9 mouse cellular contexts compared by ENCODE assay signal in the genomic region with DNA sequence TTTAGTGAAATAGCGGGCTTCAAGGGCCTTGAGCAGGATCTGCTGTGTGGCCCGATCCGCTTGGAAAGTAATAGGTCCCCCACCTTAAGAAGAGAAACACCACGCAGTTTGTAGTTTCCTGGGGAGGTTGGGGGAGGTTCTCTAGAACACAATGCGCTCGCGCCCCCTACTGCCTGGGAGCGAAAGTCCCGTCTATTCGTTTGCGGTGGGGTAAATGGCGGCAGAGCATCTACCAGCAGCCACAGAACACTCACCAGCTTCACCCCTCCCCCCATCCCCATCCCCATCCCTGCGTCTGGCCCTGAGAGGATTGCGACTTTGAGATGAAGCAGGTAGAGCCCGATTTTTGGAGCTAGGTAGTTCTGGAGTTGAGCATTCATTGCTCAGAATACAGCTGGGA. TPM values are rescaled to one million over a fixed set of nuclear protein-coding genes. Genes with fewer than 3 reads are reported as not detected.
DNase-seq lines count a peak whose midpoint lies in the region; ATAC-seq lines count a peak whose summit lies in the region.
"Had no signal": no experiment of that assay in that cellular context is flagged by ENCODE, and none has a peak within 500 bp of the region (broad histone marks: within the 10 kb centered on the region; RNA-seq: fewer than 3 reads in every experiment).

No protein-coding gene starts in this region.

- no peaks in the 10 kb centered on the region for H3K27me3 ChIP-seq in forebrain, embryonic 16.5 days (replicated peaks; ENCODE audit: control insufficient read depth, insufficient read depth, low read length)
- H3K27me3 ChIP-seq: liver, embryonic 15.5 days had no signal

- H3K9ac ChIP-seq in forebrain, embryonic 16.5 days (replicated peaks; ENCODE audit: low read depth, low read length) = no peak overlapping the region
- H3K9ac ChIP-seq: liver, embryonic 15.5 days had no signal

- H3K36me3 ChIP-seq in forebrain, embryonic 16.5 days (ENCODE audit: control insufficient read depth, insufficient read depth) = no peaks in the 10 kb centered on the region
- H3K36me3 ChIP-seq: liver, embryonic 15.5 days had no signal

- 2% methylated on average over 15 of the region's 15 CpGs for WGBS in forebrain, embryonic 16.5 days

- H3K4me3 ChIP-seq in forebrain, embryonic 16.5 days (replicated peaks; ENCODE audit: low read length) = no peak overlapping the region
- H3K4me3 ChIP-seq: liver, embryonic 15.5 days had no signal

- H3K9me3 ChIP-seq in forebrain, embryonic 16.5 days (ENCODE audit: control insufficient read depth, low read length) = no peaks in the 10 kb centered on the region
- H3K9me3 ChIP-seq: liver, embryonic 15.5 days had no signal

- no peak overlapping the region for H3K4me2 ChIP-seq in forebrain, embryonic 16.5 days (ENCODE audit: low read length)
- H3K4me2 ChIP-seq: liver, embryonic 15.5 days had no signal

- no peak overlapping the region for H3K27ac ChIP-seq in forebrain, embryonic 16.5 days (ENCODE audit: low read length)
- H3K27ac ChIP-seq: liver, embryonic 15.5 days had no signal

- H3K4me1 ChIP-seq in forebrain, embryonic 16.5 days (replicated peaks; ENCODE audit: control insufficient read depth, insufficient read depth, low read length) = peaks cover 21% of the 10 kb centered on the region
- H3K4me1 ChIP-seq: liver, embryonic 15.5 days had no signal

- ATAC-seq in forebrain, embryonic 16.5 days = peak; percentile 60
- peak; percentile 66 to 89 for ATAC-seq in hematopoietic stem cell, adult 5-6 weeks (replicated peaks in 1 of 2; ENCODE audit: insufficient read depth in 1 of 2, low FRiP score in 2 of 2, low TSS enrichment in 1 of 2, low read depth in 1 of 2, poor library complexity in 2 of 2, severe bottlenecking in 2 of 2)
- peak; percentile 98 for ATAC-seq in megakaryocyte, adult 5-6 weeks (ENCODE audit: poor library complexity, severe bottlenecking)

- DNase-seq in MN1 (ENCODE audit: low spot score) = peak; percentile 75
- peak; percentile 79 for DNase-seq in cerebellum, adult 11 months
- DNase-seq in layer of hippocampus, postnatal 25 days (ENCODE audit: extremely low spot score in 1 of 2, low spot score in 1 of 2) = peak; percentile 80 to 94
- DNase-seq in right cerebral cortex, postnatal 14 days = peak; percentile 84
- peak; percentile 87 for DNase-seq in urinary bladder, postnatal 14 days (ENCODE audit: low spot score)

RNA-seq across cellular contexts. Expression of gene Irf2bpl, which starts 21.8 kb away (rescaled TPM):
- polyA plus RNA-seq in forebrain, embryonic 16.5 days (2015; fragmentation: Nextera tagmentation; extraction: Ambion mirVana) = 67.0 and 74.0 TPM in 2 replicates
- total RNA-seq in hematopoietic stem cell, adult 5-6 weeks (2017) = 4.2 and 5.6 TPM in 2 replicates
- total RNA-seq in layer of hippocampus, postnatal 25 days (2021) = 10 to 100 TPM; 68.0 to 70.8 TPM
- 3.0 and 3.6 TPM in 2 replicates for total RNA-seq in megakaryocyte, adult 5-6 weeks (2015)
- 1.4 and 3.5 TPM in 2 replicates for total RNA-seq in megakaryocyte, adult 5-6 weeks (2017)

RNA-seq across cellular contexts. Expression of gene Cipc, which starts 40.4 kb away (rescaled TPM):
- 61.5 and 62.7 TPM in 2 replicates for polyA plus RNA-seq in forebrain, embryonic 16.5 days (2015; fragmentation: Nextera tagmentation; extraction: Ambion mirVana)
- 17.6 and 24.0 TPM in 2 replicates for total RNA-seq in hematopoietic stem cell, adult 5-6 weeks (2017)
- 10 to 100 TPM; 62.0 to 74.2 TPM for total RNA-seq in layer of hippocampus, postnatal 25 days (2021)
- total RNA-seq in megakaryocyte, adult 5-6 weeks (2015) = 12.0 and 12.9 TPM in 2 replicates
- total RNA-seq in megakaryocyte, adult 5-6 weeks (2017) = 8.9 and 11.0 TPM in 2 replicates

Comparison
In these comparisons a context has a peak if more than half of its experiments do, and no peak if none do; other contexts are left out.
1. RNA of gene Irf2bpl, which starts 21.8 kb away (total RNA-seq): 68.0 to 70.8 TPM in layer of hippocampus, postnatal 25 days; 4.2 to 5.6 TPM in hematopoietic stem cell, adult 5-6 weeks and 1.4 to 3.6 TPM in megakaryocyte, adult 5-6 weeks; every median in the first group is over 10 times any median in the second.
2. Peak in every context shown above with its lines, with median percentiles within 50 percentile points of each other: DNase-seq and ATAC-seq.